Mouse (Mus musculus) lung, postnatal 0 days (tissue): ENCODE measurements around the gene Fmo1.

Source experiments
- CTCF ChIP-seq: IDR thresholded peaks from 2 replicates; pipeline ENCODE4 v1.5.1; 2016; ENCODE audit warnings: antibody characterized with exemption, mild to moderate bottlenecking
- EP300 ChIP-seq: IDR thresholded peaks from 2 replicates; pipeline ENCODE4 v1.6.1; 2016; ENCODE audit warnings: antibody characterized with exemption, mild to moderate bottlenecking, control low read depth

DNA sequence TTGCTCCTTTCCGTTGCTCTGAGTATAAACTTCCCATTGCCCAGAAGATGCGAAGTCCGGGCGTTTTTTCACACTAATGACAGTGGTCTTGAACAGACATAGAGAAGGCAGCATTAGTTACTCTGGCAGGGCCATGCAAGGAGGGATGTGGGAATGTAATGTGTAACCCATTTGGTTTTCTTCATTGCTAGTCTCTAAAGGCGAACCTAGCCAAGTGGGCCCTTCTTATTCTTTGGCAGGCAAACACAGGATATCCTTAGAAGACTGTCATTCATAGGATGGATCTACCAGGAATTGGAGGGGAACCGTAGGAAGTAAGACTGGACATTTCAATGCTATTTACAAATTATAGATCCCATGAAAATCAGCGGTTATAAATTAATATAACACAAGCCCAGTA lies 21.2 kb upstream of the Fmo1 start:
- no peak for TF ChIP-seq EP300
- TF ChIP-seq CTCF, result no peak
